Mouse (Mus musculus) cerebellum, adult 2 months (tissue): ENCODE results near the gene Gm19668. TPM values are rescaled to one million over a fixed set of nuclear protein-coding genes. Genes with fewer than 3 reads are reported as not detected.
"Not testable (repeated sequence)": the region's sequence is repeated elsewhere in the genome, so short reads cannot be mapped to it uniquely, and the experiment has no call there.

Experiments used
- DNase-seq, 2 experiments: peaks; one replicate each; pipeline ENCODE4 v3.0.0; 2021
- H3K27ac ChIP-seq: fragments of 200-500 bp; 2 replicates; pipeline ENCODE4 v1.5.1; 2012; ENCODE audit warnings: low read length, control low read depth, inconsistent platforms; ENCODE audit not compliant: insufficient read depth
- H3K27me3 ChIP-seq: fragments of 200-500 bp; 2 replicates; pipeline ENCODE4 v1.6.1; 2012; ENCODE audit warnings: inconsistent platforms, mild to moderate bottlenecking, low read length, moderate library complexity; ENCODE audit not compliant: control insufficient read depth, insufficient read depth
- H3K4me1 ChIP-seq: fragments of 200-500 bp; 2 replicates; pipeline ENCODE4 v1.6.1; 2011; ENCODE audit warnings: low read length; ENCODE audit not compliant: control insufficient read depth, insufficient read depth
- H3K4me3 ChIP-seq: fragments of 200-500 bp; replicated peaks from 2 replicates; pipeline ENCODE3; 2011; ENCODE audit warnings: mild to moderate bottlenecking, low read depth, low read length, control low read depth; ENCODE audit not compliant: insufficient read depth
- CTCF ChIP-seq: fragments of 200-500 bp; IDR thresholded peaks from 2 replicates; pipeline ENCODE4 v1.5.1; 2011; ENCODE audit warnings: low read depth, mild to moderate bottlenecking, control low read depth, low read length, moderate library complexity, borderline replicate concordance; ENCODE audit not compliant: insufficient read depth
- POLR2A ChIP-seq: fragments of 200-500 bp; IDR thresholded peaks from 2 replicates; pipeline ENCODE4 v1.6.1; 2011; ENCODE audit warnings: low read length, control low read depth, borderline replicate concordance; ENCODE audit not compliant: insufficient read depth
- WGBS: fragments of 180-500 bp; shearing (Covaris S2); methylation state at CpG from one replicate; pipeline ENCODE4 v1.1.7; 2018; 5-methylcytosine and 5-hydroxymethylcytosine counted together
- polyA plus RNA-seq: library from polyadenylated mRNA; depleted of rRNA; stranded (reverse); fragments of >200 nt; gene quantifications from 2 replicates; pipeline ENCODE4 v1.2.3, GENCODE M21; 2012

Gene Gm19668
- polyA plus RNA-seq, 1 experiment, result not detected

DNA sequence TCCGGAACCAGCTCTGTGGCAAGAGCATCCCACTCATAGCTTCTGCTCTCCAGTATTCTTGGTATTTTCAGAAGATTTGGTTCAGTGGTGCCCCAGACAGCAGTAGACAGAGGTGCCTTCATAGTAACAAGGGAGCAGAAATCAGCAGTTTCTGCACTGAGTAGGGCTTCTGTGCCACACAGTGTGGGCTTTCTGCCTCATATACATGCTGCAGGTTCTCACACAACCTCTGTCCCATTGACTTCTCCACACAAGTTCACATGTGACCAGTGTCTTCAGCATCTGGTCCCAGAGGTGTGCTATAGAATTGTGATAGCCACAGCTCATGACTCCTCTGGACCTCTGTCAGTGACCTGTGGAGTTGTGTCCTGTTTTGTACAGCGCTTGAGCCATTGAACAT, 10.3 kb downstream of the Gm19668 start:
- Histone ChIP-seq H3K27me3 (no peaks in the 10 kb centered on the region), H3K27ac (no peak overlapping the region), H3K4me1 (no peaks in the 10 kb centered on the region), H3K4me3 (no peak overlapping the region)
- WGBS, result 90% methylated on average over 2 of the region's 2 CpGs
- no peak for DNase-seq
- TF ChIP-seq CTCF (no peak), POLR2A (no peak)

DNA sequence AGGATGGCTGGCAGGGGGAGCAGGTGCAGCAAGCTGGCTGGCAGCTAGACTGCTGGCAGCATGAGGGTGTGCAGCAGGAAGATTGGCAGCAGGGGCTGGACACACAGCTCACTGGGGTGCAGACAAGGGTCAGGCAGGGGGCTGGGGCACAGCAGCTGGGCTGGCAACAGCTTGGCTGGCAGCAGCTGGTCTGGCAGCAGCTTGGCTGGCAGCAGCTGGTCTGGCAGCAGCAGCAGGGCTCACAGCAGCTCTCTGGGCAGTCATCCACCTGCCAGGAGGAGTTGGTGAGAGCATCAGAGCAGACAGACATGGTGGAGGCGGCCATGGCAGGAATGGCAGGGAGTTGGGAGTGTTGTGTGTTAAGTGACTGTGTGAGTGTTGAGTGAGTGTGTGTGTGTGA, 11.1 kb downstream of the Gm19668 start, which contains the start of gene Gm7137:
Gene Gm7137, minus strand, starts transcription at position 325 of the 400 bp plus-strand sequence.
- H3K27ac ChIP-seq, result not testable (repeated sequence)
- WGBS, result 35% methylated on average over 1 of the region's 1 CpGs

DNA sequence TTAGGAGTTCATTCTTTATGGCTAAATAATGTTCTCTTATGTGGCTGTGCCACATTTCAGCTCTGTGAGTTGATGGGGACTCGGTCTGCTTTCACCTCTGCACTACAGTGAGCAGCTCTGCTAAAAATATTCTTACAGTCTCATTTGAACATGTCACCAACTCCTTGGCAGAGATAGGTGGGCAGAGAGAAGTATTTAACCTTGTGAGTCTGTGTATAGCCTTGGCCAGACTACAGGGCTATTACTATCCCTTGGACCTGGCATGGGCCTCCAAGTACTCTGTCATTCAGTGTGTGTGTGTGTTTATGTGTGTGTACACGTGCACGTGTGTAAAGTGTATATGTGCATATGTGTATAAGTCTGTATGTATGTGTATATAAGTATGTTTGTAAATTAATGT, 15.5 kb downstream of the Gm19668 start:
- not testable (repeated sequence) for DNase-seq, H3K27ac ChIP-seq
- WGBS, result 95% methylated on average over 3 of the region's 3 CpGs

More for the DNA sequence above, 11.1 kb downstream of the Gm19668 start, which contains the start of gene Gm7137:
- not testable (repeated sequence) for H3K27me3 ChIP-seq, DNase-seq, H3K4me1 ChIP-seq, H3K4me3 ChIP-seq

DNA sequence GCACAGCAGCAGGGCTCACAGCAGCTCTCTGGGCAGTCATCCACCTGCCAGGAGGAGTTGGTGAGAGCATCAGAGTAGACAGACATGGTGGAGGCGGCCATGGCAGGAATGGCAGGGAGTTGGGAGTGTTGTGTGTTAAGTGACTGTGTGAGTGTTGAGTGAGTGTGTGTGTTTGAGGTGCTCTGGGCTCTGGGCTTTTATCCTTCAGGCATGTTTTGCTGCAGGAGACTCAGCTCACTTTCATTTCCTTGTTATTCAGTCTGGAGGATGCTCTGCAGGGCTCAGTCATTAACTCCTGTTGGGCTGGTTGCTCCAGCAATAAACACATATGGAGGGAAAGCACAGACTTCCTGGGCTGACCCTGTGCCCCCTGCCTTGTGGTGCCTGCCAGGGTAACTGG, 16.5 kb downstream of the Gm19668 start, which contains the start of gene Gm3250:
Gene Gm3250, minus strand, starts transcription at position 101 of the 400 bp plus-strand sequence.
- H3K4me1 ChIP-seq, H3K4me3 ChIP-seq, DNase-seq, H3K27me3 ChIP-seq, H3K27ac ChIP-seq: not testable (repeated sequence)
- WGBS, result 43% methylated on average over 1 of the region's 1 CpGs

More for the DNA sequence above, 15.5 kb downstream of the Gm19668 start:
- not testable (repeated sequence) for H3K4me3 ChIP-seq, H3K27me3 ChIP-seq, H3K4me1 ChIP-seq

DNA sequence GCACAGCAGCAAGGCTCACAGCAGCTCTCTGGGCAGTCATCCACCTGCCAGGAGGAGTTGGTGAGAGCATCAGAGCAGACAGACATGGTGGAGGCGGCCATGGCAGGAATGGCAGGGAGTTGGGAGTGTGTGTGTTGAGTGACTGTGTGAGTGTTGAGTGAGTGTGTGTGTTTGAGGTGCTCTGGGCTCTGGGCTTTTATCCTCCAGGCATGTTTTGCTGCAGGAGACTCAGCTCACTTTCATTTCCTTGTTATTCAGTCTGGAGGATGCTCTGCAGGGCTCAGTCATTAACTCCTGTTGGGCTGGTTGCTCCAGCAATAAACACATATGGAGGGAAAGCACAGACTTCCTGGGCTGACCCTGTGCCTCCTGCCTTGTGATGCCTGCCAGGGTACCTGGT, 22.1 kb downstream of the Gm19668 start, which contains the start of gene Gm7138:
Gene Gm7138, minus strand, starts transcription at position 101 of the 400 bp plus-strand sequence.
- not testable (repeated sequence) for DNase-seq, H3K27ac ChIP-seq
- WGBS, result 45% methylated on average over 1 of the region's 1 CpGs

DNA sequence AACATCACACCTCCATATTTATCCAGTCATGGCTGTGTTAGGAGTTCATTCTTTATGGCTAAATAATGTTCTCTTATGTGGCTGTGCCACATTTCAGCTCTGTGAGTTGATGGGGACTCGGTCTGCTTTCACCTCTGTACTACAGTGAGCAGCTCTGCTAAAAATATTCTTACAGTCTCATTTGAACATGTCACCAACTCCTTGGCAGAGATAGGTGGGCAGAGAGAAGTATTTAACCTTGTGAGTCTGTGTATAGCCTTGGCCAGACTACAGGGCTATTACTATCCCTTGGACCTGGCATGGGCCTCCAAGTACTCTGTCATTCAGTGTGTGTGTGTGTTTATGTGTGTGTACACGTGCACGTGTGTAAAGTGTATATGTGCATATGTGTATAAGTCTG, 26.8 kb downstream of the Gm19668 start:
- 77% methylated on average over 1 of the region's 3 CpGs for WGBS
- not testable (repeated sequence) for H3K27me3 ChIP-seq, H3K27ac ChIP-seq, H3K4me3 ChIP-seq, H3K4me1 ChIP-seq, DNase-seq

More for the DNA sequence above, 22.1 kb downstream of the Gm19668 start, which contains the start of gene Gm7138:
- not testable (repeated sequence) for H3K27me3 ChIP-seq, H3K4me1 ChIP-seq, H3K4me3 ChIP-seq

DNA sequence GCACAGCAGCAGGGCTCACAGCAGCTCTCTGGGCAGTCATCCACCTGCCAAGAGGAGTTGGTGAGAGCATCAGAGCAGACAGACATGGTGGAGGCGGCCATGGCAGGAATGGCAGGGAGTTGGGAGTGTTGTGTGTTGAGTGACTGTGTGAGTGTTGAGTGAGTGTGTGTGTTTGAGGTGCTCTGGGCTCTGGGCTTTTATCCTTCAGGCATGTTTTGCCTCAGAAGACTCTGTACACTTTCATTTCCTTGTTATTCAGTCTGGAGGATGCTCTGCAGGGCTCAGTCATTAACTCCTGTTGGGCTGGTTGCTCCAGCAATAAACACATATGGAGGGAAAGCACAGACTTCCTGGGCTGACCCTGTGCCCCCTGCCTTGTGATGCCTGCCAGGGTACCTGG, 27.7 kb downstream of the Gm19668 start, which contains the start of gene Gm3238:
Gene Gm3238, minus strand, starts transcription at position 101 of the 400 bp plus-strand sequence.
- H3K27me3 ChIP-seq, result not testable (repeated sequence)

DNA sequence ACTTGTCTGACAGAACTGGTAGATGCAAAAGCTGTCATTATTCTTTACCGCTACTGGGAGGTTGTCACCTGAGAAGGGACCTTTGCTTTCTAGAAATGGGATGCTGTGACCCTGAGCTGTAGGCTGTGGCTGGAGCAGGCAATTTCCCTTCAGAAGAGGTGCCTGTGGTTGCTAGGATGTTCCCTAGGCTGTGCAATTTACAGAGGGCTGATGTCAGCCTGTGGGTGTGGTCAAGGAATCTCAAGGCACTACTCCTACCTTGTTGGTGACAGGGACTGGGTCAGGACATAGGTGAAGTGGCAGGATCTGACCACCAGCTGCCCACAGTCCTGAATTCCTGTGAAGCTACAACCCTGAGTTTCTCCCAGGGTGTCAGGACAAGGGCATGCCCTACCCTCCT, 29.2 kb downstream of the Gm19668 start:
- no peaks in the 10 kb centered on the region for H3K4me1 ChIP-seq
- no peak for DNase-seq
- no peak overlapping the region for H3K27ac ChIP-seq
- TF ChIP-seq POLR2A, result no peak
- no peak for TF ChIP-seq CTCF
- 96% methylated on average over 1 of the region's 1 CpGs for WGBS
- no peak overlapping the region for H3K4me3 ChIP-seq
- no peaks in the 10 kb centered on the region for H3K27me3 ChIP-seq

More for the DNA sequence above, 27.7 kb downstream of the Gm19668 start, which contains the start of gene Gm3238:
- DNase-seq, H3K4me1 ChIP-seq, H3K27ac ChIP-seq, H3K4me3 ChIP-seq: not testable (repeated sequence)
- WGBS, result no CpG with 5 or more reads among the region's 1 CpGs

DNA sequence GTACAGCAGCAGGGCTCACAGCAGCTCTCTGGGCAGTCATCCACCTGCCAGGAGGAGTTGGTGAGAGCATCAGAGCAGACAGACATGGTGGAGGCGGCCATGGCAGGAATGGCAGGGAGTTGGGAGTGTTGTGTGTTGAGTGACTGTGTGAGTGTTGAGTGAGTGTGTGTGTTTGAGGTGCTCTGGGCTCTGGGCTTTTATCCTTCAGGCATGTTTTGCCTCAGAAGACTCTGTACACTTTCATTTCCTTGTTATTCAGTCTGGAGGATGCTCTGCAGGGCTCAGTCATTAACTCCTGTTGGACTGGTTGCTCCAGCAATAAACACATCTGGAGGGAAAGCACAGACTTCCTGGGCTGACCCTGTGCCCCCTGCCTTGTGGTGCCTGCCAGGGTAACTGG, 39.4 kb downstream of the Gm19668 start, which contains the start of gene Gm3233:
Gene Gm3233, minus strand, starts transcription at position 101 of the 400 bp plus-strand sequence.
- not testable (repeated sequence) for DNase-seq, H3K27me3 ChIP-seq, H3K4me3 ChIP-seq, H3K4me1 ChIP-seq, H3K27ac ChIP-seq
- 33% methylated on average over 1 of the region's 1 CpGs for WGBS
